Mouse (Mus musculus): ENCODE data around the gene Krt14.
"Not testable (repeated sequence)": the region's sequence is repeated elsewhere in the genome, so short reads cannot be mapped to it uniquely, and the experiment has no call there.

DNA sequence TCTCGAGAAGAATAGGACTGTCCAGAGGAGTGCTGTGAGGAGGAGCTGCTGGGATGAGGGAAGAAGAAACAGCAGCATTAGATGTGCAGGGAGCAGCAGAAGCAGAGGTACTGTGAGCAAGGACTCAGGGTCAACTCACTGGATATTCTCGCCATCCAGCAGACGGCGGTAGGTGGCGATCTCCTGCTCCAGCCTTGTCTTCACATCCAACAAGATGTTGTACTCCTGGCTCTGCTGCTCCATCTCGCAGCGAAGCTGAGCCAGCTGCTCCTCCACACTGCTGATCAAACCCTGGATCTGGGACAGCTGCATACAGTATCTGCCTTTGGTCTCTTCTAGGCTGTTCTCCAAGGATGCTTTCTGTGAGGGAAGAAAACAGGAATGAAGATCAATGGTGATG lies 39.1 kb upstream of the Krt14 start:
- not testable (repeated sequence) for TF ChIP-seq CTCF (IDR thresholded peaks at IDR 0.05; ENCODE audit: low read depth, low read length); POLR2A (IDR thresholded peaks at IDR 0.05; ENCODE audit: borderline replicate concordance, low read depth, low read length)

Data from bone marrow macrophage, adult 2 months (primary cell).